ENCODE assay signal across 16 mouse cellular contexts in the genomic region with DNA sequence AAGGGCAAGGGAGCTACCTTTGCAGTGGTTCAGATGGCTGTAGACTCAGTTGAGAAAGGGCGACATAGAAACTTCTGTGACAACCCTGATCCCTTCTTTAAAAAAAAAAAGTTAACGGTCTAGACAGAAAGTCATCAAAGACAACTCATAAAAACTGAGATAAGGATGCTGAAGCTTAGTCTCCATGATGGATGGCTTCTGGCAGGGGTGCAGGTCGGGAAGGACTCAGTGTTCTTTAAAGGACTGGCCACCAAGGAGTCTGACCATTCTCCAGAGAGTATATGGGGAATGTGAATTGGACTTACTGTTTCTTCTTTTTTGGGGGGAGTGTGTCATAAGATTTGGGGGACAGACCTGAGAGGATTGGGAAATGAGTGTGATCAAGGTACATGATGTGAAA. TPM values are rescaled to one million over a fixed set of nuclear protein-coding genes. Genes with fewer than 3 reads are reported as not detected.
DNase-seq lines count a peak whose midpoint lies in the region; TF ChIP-seq lines count a peak whose summit lies in the region.
"Had no signal": no experiment of that assay in that cellular context is flagged by ENCODE, and none has a peak within 500 bp of the region (broad histone marks: within the 10 kb centered on the region; RNA-seq: fewer than 3 reads in every experiment).

No protein-coding gene starts in this region.

- H3ac ChIP-seq in myocyte (ENCODE audit: control insufficient read depth, insufficient read length) = no peak overlapping the region

- peak overlapping the region; percentile 24 for H3K4me2 ChIP-seq in myocyte (ENCODE audit: low read depth)

- DNase-seq in adrenal gland, postnatal 36 days = peak; percentile 8 to 56
- no peak for DNase-seq in adrenal gland, postnatal 14 days
- DNase-seq in ovary, adult 18-20 months (ENCODE audit: low spot score) = no peak
- DNase-seq: adrenal gland, adult 2 months; adrenal gland, adult 8-10 months; adrenal gland, postnatal 10 days; adrenal gland, postnatal 25 days; B cell, adult 2 months; cerebellum, adult 11 months; cerebellum, adult 11-12 months; cerebellum, adult 18-20 months; cerebellum, adult 2 months; cerebellum, adult 8-10 months had no signal

- TF ChIP-seq POLR2A in myocyte (IDR thresholded peaks at IDR 0.05; ENCODE audit: insufficient read length, low read depth) = no peak

- no peaks in the 10 kb centered on the region for H3K27me3 ChIP-seq in myocyte (ENCODE audit: control insufficient read depth, insufficient read depth, insufficient read length)
- H3K27me3 ChIP-seq: CH12.LX had no signal

- no peaks in the 10 kb centered on the region for H3K79me2 ChIP-seq in myocyte (ENCODE audit: control insufficient read depth, insufficient read depth)

- no peaks in the 10 kb centered on the region for H3K36me3 ChIP-seq in myocyte (ENCODE audit: control insufficient read depth, insufficient read depth)
- H3K36me3 ChIP-seq: G1E had no signal

- no peak overlapping the region for H3K4me3 ChIP-seq in myocyte

TF ChIP-seq in myocyte, 11 proteins besides CTCF, POLR2A, EP300 and RAD21:
- TF ChIP-seq E2F4 (IDR thresholded peaks at IDR 0.05; ENCODE audit: insufficient read depth) (no peak), MYOD1 (IDR thresholded peaks at IDR 0.05; ENCODE audit: control insufficient read depth in 1 of 3, insufficient read length in 2 of 3, low read depth in 2 of 3) (no peak), CEBPB (IDR thresholded peaks at IDR 0.05; ENCODE audit: insufficient read depth, poor library complexity, severe bottlenecking) (no peak), TCF12 (IDR thresholded peaks at IDR 0.05; ENCODE audit: insufficient read depth, poor library complexity, severe bottlenecking) (no peak), USF1 (IDR thresholded peaks at IDR 0.05; ENCODE audit: low read depth) (no peak), MAX (IDR thresholded peaks at IDR 0.05; ENCODE audit: low read depth) (no peak), POLR2AphosphoS2 (IDR thresholded peaks at IDR 0.05; ENCODE audit: insufficient read length, low read depth) (no peak), SRF (IDR thresholded peaks at IDR 0.05; ENCODE audit: control insufficient read depth, insufficient read length, low read depth) (no peak), MYOG (IDR thresholded peaks at IDR 0.05; ENCODE audit: control insufficient read depth in 1 of 3, insufficient read depth in 1 of 3, insufficient read length in 2 of 3, low read depth in 2 of 3) (no peak), TCF3 (IDR thresholded peaks at IDR 0.05; ENCODE audit: insufficient read length, low read depth) (no peak), REST (IDR thresholded peaks at IDR 0.05; ENCODE audit: insufficient read depth, insufficient read length) (no peak)

RNA-seq across cellular contexts. Expression of a gene that starts 29.5 kb away (rescaled TPM):
- 10 to 100 TPM; 15.6 to 22.3 TPM for total RNA-seq in adrenal gland, postnatal 36 days (2021)
- 19.2 and 20.5 TPM in 2 replicates for total RNA-seq in adrenal gland, postnatal 14 days (2021)
- polyA plus RNA-seq in myocyte (2012; fragmentation: generic; extraction: Trizol) = 69.3 TPM
- polyA plus RNA-seq: G1E had no signal

RNA-seq across cellular contexts. Expression of a gene that starts 30.2 kb away (rescaled TPM):
- total RNA-seq in adrenal gland, postnatal 36 days (2021) = 100 to 1,000 TPM in 1 of 2 experiments, 10 to 100 TPM in 1; 90.4 to 140 TPM
- 150 and 159 TPM in 2 replicates for total RNA-seq in adrenal gland, postnatal 14 days (2021)
- polyA plus RNA-seq in myocyte (2012; fragmentation: generic; extraction: Trizol) = 124 TPM

RNA-seq across cellular contexts. Expression of a gene that starts 33.0 kb away (rescaled TPM):
- total RNA-seq in adrenal gland, postnatal 36 days (2021) = 10 to 100 TPM; 15.6 to 20.5 TPM
- total RNA-seq in adrenal gland, postnatal 14 days (2021) = 15.3 and 15.7 TPM in 2 replicates
- 7.4 TPM for polyA plus RNA-seq in myocyte (2012; fragmentation: generic; extraction: Trizol)

Comparison
In these comparisons a context has a peak if more than half of its experiments do, and no peak if none do; other contexts are left out.
1. DNase-seq: peak in adrenal gland, postnatal 36 days (2 of 2); none in adrenal gland, postnatal 14 days (single experiment) and ovary, adult 18-20 months (single experiment).